Mouse (Mus musculus) cerebellum, adult 11 months (tissue): ENCODE results near the gene Ebp.
A peak's percentile ranks its signal among the peaks of the same experiment; 100 is the strongest.

Experiments
- DNase-seq: peaks from one replicate; pipeline ENCODE4 v3.0.0; 2022

Gene Ebp

DNA sequence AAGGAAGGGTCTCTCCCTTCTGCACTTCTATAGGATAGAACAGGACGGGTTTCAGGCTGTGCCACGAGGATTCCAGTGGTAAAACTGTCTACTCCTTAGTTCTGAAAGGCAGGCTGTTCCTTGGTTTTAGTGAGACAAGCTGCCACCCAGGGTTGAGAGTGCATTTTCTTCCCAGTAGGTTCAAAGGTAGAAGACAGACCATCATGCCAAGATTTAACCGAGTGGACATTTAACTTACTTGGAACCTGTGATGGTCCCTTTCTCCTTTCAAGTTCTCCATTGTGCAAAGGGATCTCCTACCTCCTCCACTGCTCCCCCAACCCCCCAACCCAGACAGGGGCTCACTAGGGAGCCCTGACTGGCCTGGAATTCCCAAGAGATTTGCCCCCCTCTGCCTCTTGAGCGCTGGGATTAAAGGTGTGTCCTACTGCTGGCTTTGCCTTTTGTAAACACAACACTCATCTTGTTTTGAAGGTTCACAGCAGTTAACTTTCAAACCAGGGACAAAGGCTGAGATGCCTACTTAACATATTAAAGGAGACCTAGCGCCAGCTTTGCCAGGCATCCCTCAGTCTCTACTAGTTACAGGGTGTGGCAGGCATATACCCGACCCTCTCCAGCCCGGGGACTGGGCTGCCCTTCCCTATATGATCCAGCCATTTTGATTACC is 10.3 kb downstream of the Ebp start:
- no peak for DNase-seq

GRCm38 (mm10) chrX:8179646-8180045 is 13.7 kb downstream of the Ebp start:
- no peak for DNase-seq

DNA sequence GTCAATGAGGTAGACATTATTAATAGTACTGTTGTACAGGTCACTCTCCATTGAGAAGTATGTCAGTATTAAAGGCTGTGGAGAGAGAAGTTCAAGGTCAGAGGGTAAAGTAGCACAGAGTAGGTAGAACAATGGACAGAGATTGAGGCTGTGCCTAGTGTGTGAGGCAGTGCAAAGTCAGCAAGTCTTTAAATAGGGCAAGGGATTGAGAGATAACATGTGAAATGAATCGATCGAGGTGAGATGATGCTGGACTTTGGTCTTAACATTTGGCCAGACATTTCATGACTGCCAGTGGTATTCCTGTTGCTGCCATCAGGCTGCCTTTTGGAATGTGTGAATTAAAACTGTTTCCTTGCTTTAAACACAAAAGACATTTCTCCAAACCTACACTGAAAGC is 14.4 kb downstream of the Ebp start:
- no peak for DNase-seq

- peak; percentile 84 for DNase-seq
Observed at GRCm38 (mm10) chrX:8175504-8176385, 17.6 kb downstream of the Ebp start, which contains the start of gene Tbc1d25. TSS of gene Tbc1d25 (minus strand) at chrX:8176181.

GRCm38 (mm10) chrX:8175169-8175503 is 18.2 kb downstream of the Ebp start:
- DNase-seq, result no peak

- no peak for DNase-seq
Observed at GRCm38 (mm10) chrX:8167716-8168647, 25.3 kb downstream of the Ebp start.

DNA sequence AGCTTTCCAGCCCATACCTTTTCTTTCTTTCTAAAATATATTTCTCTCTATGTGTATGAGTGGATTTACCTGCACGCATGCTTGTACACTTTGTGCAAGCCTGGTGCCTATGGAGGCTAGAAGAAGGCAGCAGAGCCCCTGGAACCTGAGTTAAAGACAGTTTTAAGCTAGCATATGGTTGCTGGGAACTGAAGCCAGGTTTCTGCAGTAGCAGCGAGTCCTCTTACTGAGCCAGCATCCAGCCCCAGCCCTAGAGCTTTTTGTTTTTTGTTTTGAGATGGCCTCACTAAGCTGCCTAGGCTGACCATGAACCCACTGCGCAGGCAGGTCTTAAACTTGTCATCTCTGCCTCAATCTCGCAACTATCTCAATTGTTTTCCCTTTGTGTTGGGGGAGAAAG is 28.8 kb downstream of the Ebp start:
- DNase-seq, result peak; percentile 20

GRCm38 (mm10) chrX:8163076-8163475 is 30.2 kb downstream of the Ebp start:
- no peak for DNase-seq

GRCm38 (mm10) chrX:8145153-8145991 is 47.9 kb downstream of the Ebp start, which contains the start of gene Rbm3:
TSS of gene Rbm3 (minus strand) at chrX:8145880.
- DNase-seq, result peak; percentile 79

GRCm38 (mm10) chrX:8143750-8144149 is 49.6 kb downstream of the Ebp start:
- DNase-seq, result peak; percentile 34

DNA sequence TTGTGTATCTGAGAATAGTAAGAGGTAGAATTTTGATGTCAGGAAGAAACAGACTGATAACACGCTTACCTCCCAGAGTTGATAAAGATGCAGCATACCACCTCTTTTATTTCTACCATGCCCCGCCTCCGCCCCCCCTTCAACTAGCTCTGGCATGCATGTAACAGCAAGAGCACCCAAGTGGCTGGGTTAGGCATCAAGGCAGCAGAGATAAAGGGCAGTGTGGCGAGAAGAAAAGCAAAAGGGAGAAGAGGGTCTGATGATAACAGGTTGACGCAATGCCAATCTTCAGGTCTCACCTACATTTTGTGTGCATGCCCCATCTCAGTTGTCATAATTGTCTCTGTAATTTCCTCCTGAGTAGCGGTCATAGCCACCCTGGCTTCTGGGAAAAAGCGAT is 50.4 kb downstream of the Ebp start:
- DNase-seq, result no peak

GRCm38 (mm10) chrX:8141058-8141457 is 52.3 kb downstream of the Ebp start:
- no peak for DNase-seq

GRCm38 (mm10) chrX:8140446-8140845 is 52.9 kb downstream of the Ebp start:
- no peak for DNase-seq

DNA sequence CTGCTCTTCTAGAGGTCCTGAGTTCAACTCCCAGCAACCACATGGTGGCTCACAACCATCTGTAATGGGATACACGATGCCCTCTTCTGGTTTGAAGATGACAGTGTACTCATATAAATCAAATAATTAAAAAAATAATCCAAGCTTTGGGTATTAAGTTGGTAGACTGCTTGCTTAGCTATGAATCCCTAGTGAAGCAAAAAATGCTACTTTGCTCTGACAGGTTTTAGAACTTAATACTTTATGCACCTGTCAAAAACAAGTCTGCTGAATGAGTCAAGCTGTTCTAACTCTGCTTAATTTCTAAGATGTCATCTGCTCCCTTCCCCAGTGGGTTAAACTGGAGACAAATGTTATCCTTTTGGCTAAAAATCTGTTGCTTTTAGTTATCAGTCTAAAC is 53.8 kb downstream of the Ebp start:
- no peak for DNase-seq

DNA sequence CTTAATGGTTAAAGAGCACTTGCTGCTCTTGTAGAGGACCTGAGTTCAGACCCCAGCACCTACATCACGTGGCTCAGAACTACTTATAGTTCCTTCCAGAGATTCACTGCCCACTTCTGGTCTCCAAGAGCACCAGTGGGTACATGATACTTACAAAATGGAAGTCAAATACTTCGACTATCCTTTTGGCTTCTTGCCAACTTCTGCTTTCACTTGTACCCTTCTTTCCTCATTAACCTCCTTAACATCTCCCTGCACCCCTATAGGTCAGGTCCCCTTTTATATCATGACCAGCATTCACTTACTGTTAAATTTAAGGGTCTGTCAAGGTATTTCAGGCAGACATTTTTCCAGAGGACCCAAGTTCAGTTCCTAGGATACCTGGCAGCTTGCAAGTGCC is 57.4 kb downstream of the Ebp start:
- no peak for DNase-seq
